Mouse (Mus musculus) ES-E14 (cell line): ENCODE data around the gene Mrpl17.

ENCODE experiments used
- CHD2 ChIP-seq: IDR thresholded peaks from 2 replicates; pipeline ENCODE4 v1.6.1; 2014; ENCODE audit warnings: mild to moderate bottlenecking, low read depth, low read length, inconsistent platforms
- HCFC1 ChIP-seq: IDR thresholded peaks from 2 replicates; pipeline ENCODE4 v1.6.1; 2012; ENCODE audit warnings: low read length, inconsistent platforms, borderline replicate concordance; ENCODE audit not compliant: insufficient read depth
- MAFK ChIP-seq: IDR thresholded peaks from 2 replicates; pipeline ENCODE4 v1.6.1; 2014; ENCODE audit warnings: mild to moderate bottlenecking, low read depth, low read length, inconsistent platforms; ENCODE audit not compliant: insufficient read depth
- ZC3H11A ChIP-seq: IDR thresholded peaks from 2 replicates; pipeline ENCODE4 v1.6.1; 2012; ENCODE audit warnings: low read depth, mild to moderate bottlenecking, inconsistent platforms, low read length, borderline replicate concordance
- ZNF384 ChIP-seq: IDR thresholded peaks from 2 replicates; pipeline ENCODE4 v1.6.1; 2012; ENCODE audit warnings: low read depth, low read length, inconsistent platforms

GRCm38 (mm10) chr7:105776026-105776425 lies 34.9 kb downstream of the Mrpl17 start:
- no peak for TF ChIP-seq HCFC1
- no peak for TF ChIP-seq ZNF384
- no peak for TF ChIP-seq ZC3H11A
- no peak for TF ChIP-seq CHD2
- TF ChIP-seq MAFK = no peak
